ENCODE assay signal across 24 mouse cellular contexts in genomic region chr17:85374100-85374833, GRCm38 (mm10).
DNase-seq lines count a peak whose midpoint lies in the region; ATAC-seq and TF ChIP-seq lines count a peak whose summit lies in the region.
"Had no signal": no experiment of that assay in that cellular context is flagged by ENCODE, and none has a peak within 500 bp of the region (broad histone marks: within the 10 kb centered on the region; RNA-seq: fewer than 3 reads in every experiment).

No protein-coding gene starts in this region.

- H3K36me3 ChIP-seq in forebrain, embryonic 12.5 days (replicated peaks): no peaks in the 10 kb centered on the region
- no peaks in the 10 kb centered on the region for H3K36me3 ChIP-seq in forebrain, embryonic 16.5 days (ENCODE audit: control insufficient read depth, insufficient read depth)
- no peaks in the 10 kb centered on the region for H3K36me3 ChIP-seq in liver, postnatal 0 days (replicated peaks; ENCODE audit: insufficient read depth, low read length)
- H3K36me3 ChIP-seq in liver, embryonic 11.5 days (ENCODE audit: control insufficient read depth, insufficient read depth, low read length): no peaks in the 10 kb centered on the region
- H3K36me3 ChIP-seq in intestine, postnatal 0 days (ENCODE audit: control insufficient read depth, insufficient read depth): no peaks in the 10 kb centered on the region
- H3K36me3 ChIP-seq: embryonic facial prominence, embryonic 15.5 days; hindbrain, embryonic 15.5 days; limb, embryonic 12.5 days had no signal

- peak; percentile 64 for ATAC-seq in forebrain, embryonic 12.5 days (ENCODE audit: low FRiP score)
- no peak for ATAC-seq in forebrain, embryonic 16.5 days
- no peak for ATAC-seq in liver, postnatal 0 days
- ATAC-seq in liver, embryonic 11.5 days (replicated peaks; ENCODE audit: low FRiP score): peak; percentile 70
- peak; percentile 49; the same call in 1 of the 2 replicates for ATAC-seq in megakaryocyte, adult 5-6 weeks (ENCODE audit: poor library complexity, severe bottlenecking)
- no peak for ATAC-seq in intestine, postnatal 0 days

- peaks cover 23% of the 10 kb centered on the region for H3K4me1 ChIP-seq in forebrain, embryonic 12.5 days
- H3K4me1 ChIP-seq in forebrain, embryonic 16.5 days (replicated peaks; ENCODE audit: control insufficient read depth, insufficient read depth, low read length): peaks cover 14% of the 10 kb centered on the region
- no peaks in the 10 kb centered on the region for H3K4me1 ChIP-seq in liver, postnatal 0 days (ENCODE audit: insufficient read depth)
- H3K4me1 ChIP-seq in liver, embryonic 11.5 days (replicated peaks; ENCODE audit: control insufficient read depth, insufficient read depth, low read length): no peaks in the 10 kb centered on the region
- no peaks in the 10 kb centered on the region for H3K4me1 ChIP-seq in intestine, postnatal 0 days (replicated peaks; ENCODE audit: control insufficient read depth, insufficient read depth, low read length)
- H3K4me1 ChIP-seq: megakaryocyte, embryonic 14.5 days had no signal

- H3K27me3 ChIP-seq in forebrain, embryonic 12.5 days: peaks cover 12% of the 10 kb centered on the region; the same call in 1 of the 2 replicates
- no peaks in the 10 kb centered on the region; the same call in 1 of the 2 replicates for H3K27me3 ChIP-seq in forebrain, embryonic 16.5 days (replicated peaks; ENCODE audit: control insufficient read depth, insufficient read depth, low read length)
- H3K27me3 ChIP-seq in liver, postnatal 0 days (ENCODE audit: insufficient read depth, low read length): no peaks in the 10 kb centered on the region
- no peaks in the 10 kb centered on the region for H3K27me3 ChIP-seq in liver, embryonic 11.5 days (replicated peaks; ENCODE audit: control insufficient read depth, insufficient read depth, low read length)
- H3K27me3 ChIP-seq in intestine, postnatal 0 days (replicated peaks; ENCODE audit: control insufficient read depth, insufficient read depth, low read length): no peaks in the 10 kb centered on the region
- H3K27me3 ChIP-seq: embryonic facial prominence, embryonic 15.5 days; hindbrain, embryonic 15.5 days; limb, embryonic 12.5 days; megakaryocyte, embryonic 14.5 days had no signal

- WGBS in forebrain, embryonic 12.5 days: 57% methylated on average over 19 of the region's 19 CpGs
- 44% methylated on average over 19 of the region's 19 CpGs for WGBS in forebrain, embryonic 16.5 days
- 72% methylated on average over 19 of the region's 19 CpGs for WGBS in liver, postnatal 0 days (ENCODE audit: insufficient replicate concordance)
- 74% methylated on average over 19 of the region's 19 CpGs for WGBS in liver, embryonic 11.5 days
- 83% methylated on average over 19 of the region's 19 CpGs for whole genome bisulfite sequencing in intestine, postnatal 0 days

- no peak for TF ChIP-seq EP300 in liver, postnatal 0 days (IDR thresholded peaks at IDR 0.05; ENCODE audit: low read depth)

- no peak for TF ChIP-seq CTCF in liver, postnatal 0 days (IDR thresholded peaks at IDR 0.05; ENCODE audit: low read depth)
- no peak for TF ChIP-seq CTCF in intestine, postnatal 0 days (IDR thresholded peaks at IDR 0.05; ENCODE audit: low read depth)

- DNase-seq in liver: peak; percentile 36
- DNase-seq in liver, postnatal 0 days: no peak
- DNase-seq in liver, embryonic 11.5 days (ENCODE audit: low spot score): no peak
- DNase-seq in right cerebral cortex, postnatal 10 days (ENCODE audit: low spot score in 2 of 2): no peak
- DNase-seq: adrenal gland, adult 8-10 months; cerebellum, adult 8-10 months; cerebellum, postnatal 36 days; embryo, embryonic 11 days; kidney, adult 8-10 months; kidney, postnatal 10 days; lung, embryonic 14.5 days; right cerebral cortex, postnatal 14 days; thymus, adult 2 months; thymus, postnatal 4 days had no signal

- H3K27ac ChIP-seq in forebrain, embryonic 12.5 days: no peak overlapping the region
- no peak overlapping the region for H3K27ac ChIP-seq in forebrain, embryonic 16.5 days (ENCODE audit: low read length)
- H3K27ac ChIP-seq in liver, postnatal 0 days (ENCODE audit: low read depth): no peak overlapping the region
- no peak overlapping the region for H3K27ac ChIP-seq in liver, embryonic 11.5 days (ENCODE audit: low read depth, low read length)
- H3K27ac ChIP-seq in intestine, postnatal 0 days (ENCODE audit: low read depth, low read length): no peak overlapping the region
- H3K27ac ChIP-seq: embryonic facial prominence, embryonic 15.5 days; hindbrain, embryonic 15.5 days; layer of hippocampus, adult 2 months; stomach, postnatal 0 days had no signal

- no peaks in the 10 kb centered on the region for H3K9me3 ChIP-seq in forebrain, embryonic 12.5 days
- H3K9me3 ChIP-seq in forebrain, embryonic 16.5 days (ENCODE audit: control insufficient read depth, low read length): no peaks in the 10 kb centered on the region
- no peaks in the 10 kb centered on the region for H3K9me3 ChIP-seq in liver, postnatal 0 days (ENCODE audit: low read length)
- H3K9me3 ChIP-seq in liver, embryonic 11.5 days (ENCODE audit: control insufficient read depth, low read length): no peaks in the 10 kb centered on the region
- no peaks in the 10 kb centered on the region for H3K9me3 ChIP-seq in intestine, postnatal 0 days (ENCODE audit: control insufficient read depth)
- H3K9me3 ChIP-seq: embryonic facial prominence, embryonic 15.5 days; hindbrain, embryonic 15.5 days; limb, embryonic 12.5 days had no signal

- no peak overlapping the region for H3K4me2 ChIP-seq in forebrain, embryonic 12.5 days
- no peak overlapping the region for H3K4me2 ChIP-seq in forebrain, embryonic 16.5 days (ENCODE audit: low read length)
- no peak overlapping the region for H3K4me2 ChIP-seq in liver, postnatal 0 days (ENCODE audit: low read depth, low read length)
- no peak overlapping the region for H3K4me2 ChIP-seq in liver, embryonic 11.5 days
- no peak overlapping the region for H3K4me2 ChIP-seq in intestine, postnatal 0 days (replicated peaks; ENCODE audit: low read depth)
- H3K4me2 ChIP-seq: hindbrain, embryonic 15.5 days; limb, embryonic 12.5 days; lung, embryonic 14.5 days had no signal

- no peak overlapping the region for H3K4me3 ChIP-seq in forebrain, embryonic 12.5 days (replicated peaks)
- H3K4me3 ChIP-seq in forebrain, embryonic 16.5 days (replicated peaks; ENCODE audit: low read length): no peak overlapping the region
- no peak overlapping the region for H3K4me3 ChIP-seq in liver, postnatal 0 days (ENCODE audit: low read depth, low read length)
- H3K4me3 ChIP-seq in liver, embryonic 11.5 days (ENCODE audit: low read depth, low read length): no peak overlapping the region
- H3K4me3 ChIP-seq in intestine, postnatal 0 days (ENCODE audit: low read depth, low read length): no peak overlapping the region
- H3K4me3 ChIP-seq: embryonic facial prominence, embryonic 15.5 days; hindbrain, embryonic 15.5 days; layer of hippocampus, adult 2 months; limb, embryonic 12.5 days; megakaryocyte, embryonic 14.5 days had no signal

- H3K9ac ChIP-seq in forebrain, embryonic 12.5 days: no peak overlapping the region
- no peak overlapping the region for H3K9ac ChIP-seq in forebrain, embryonic 16.5 days (replicated peaks; ENCODE audit: low read depth, low read length)
- H3K9ac ChIP-seq in liver, postnatal 0 days (replicated peaks): no peak overlapping the region
- H3K9ac ChIP-seq in liver, embryonic 11.5 days (ENCODE audit: low read depth, low read length): no peak overlapping the region
- no peak overlapping the region for H3K9ac ChIP-seq in intestine, postnatal 0 days (ENCODE audit: low read depth, low read length)
- H3K9ac ChIP-seq: embryonic facial prominence, embryonic 15.5 days; hindbrain, embryonic 15.5 days; limb, embryonic 12.5 days; lung, embryonic 14.5 days had no signal

Comparison
In these comparisons a context has a peak if more than half of its experiments do, and no peak if none do; other contexts are left out.
1. ATAC-seq: peak in forebrain, embryonic 12.5 days (single experiment), liver, embryonic 11.5 days (single experiment) and megakaryocyte, adult 5-6 weeks (single experiment); none in forebrain, embryonic 16.5 days (single experiment), liver, postnatal 0 days (single experiment) and intestine, postnatal 0 days (single experiment).